Mouse (Mus musculus) C2C12 (cell line): Measurements from ENCODE around the gene 4933407L21Rik.

Experiments used
- CEBPB ChIP-seq: IDR thresholded peaks from one replicate; pipeline ENCODE4 v1.6.1; 2011; ENCODE audit warnings: low read depth, mild to moderate bottlenecking, control low read depth, moderate library complexity
- CTCF ChIP-seq: IDR thresholded peaks from one replicate; pipeline ENCODE4 v1.5.1; 2011; ENCODE audit not compliant: control insufficient read depth, insufficient read depth, insufficient read length
- FOSL1 ChIP-seq: IDR thresholded peaks from one replicate; pipeline ENCODE4 v1.8.0; 2011; ENCODE audit warnings: mild to moderate bottlenecking, low read length; ENCODE audit not compliant: poor library complexity, insufficient read depth, severe bottlenecking
- MAX ChIP-seq: IDR thresholded peaks from one replicate; pipeline ENCODE4 v1.6.1; 2011; ENCODE audit warnings: mild to moderate bottlenecking, control low read depth
- MYOD1 ChIP-seq: IDR thresholded peaks from one replicate; pipeline ENCODE4 v1.6.1; 2011; ENCODE audit warnings: low read depth; ENCODE audit not compliant: control insufficient read depth, insufficient read length
- MYOG ChIP-seq: IDR thresholded peaks from one replicate; pipeline ENCODE4 v1.6.1; 2011; ENCODE audit not compliant: control insufficient read depth, insufficient read length; ENCODE audit errors: extremely low read depth
- USF1 ChIP-seq: IDR thresholded peaks from one replicate; pipeline ENCODE4 v1.6.1; 2011; ENCODE audit warnings: low read depth, mild to moderate bottlenecking, control low read depth, moderate library complexity

- TF ChIP-seq CTCF (no peak), CEBPB (no peak), MAX (no peak), USF1 (no peak), MYOG (no peak), MYOD1 (no peak), FOSL1 (no peak)
These were observed 57.5 kb downstream of the 4933407L21Rik start for GRCm38 (mm10) chr1:85985784-85986183.
